Mouse (Mus musculus): ENCODE results near the gene Arhgap24. TPM values are rescaled to one million over a fixed set of nuclear protein-coding genes. Genes with fewer than 3 reads are reported as not detected.

The Arhgap24 gene
- total RNA-seq, 2 experiments from 2014 or later, result 0.17 TPM; not detected in 1

DNA sequence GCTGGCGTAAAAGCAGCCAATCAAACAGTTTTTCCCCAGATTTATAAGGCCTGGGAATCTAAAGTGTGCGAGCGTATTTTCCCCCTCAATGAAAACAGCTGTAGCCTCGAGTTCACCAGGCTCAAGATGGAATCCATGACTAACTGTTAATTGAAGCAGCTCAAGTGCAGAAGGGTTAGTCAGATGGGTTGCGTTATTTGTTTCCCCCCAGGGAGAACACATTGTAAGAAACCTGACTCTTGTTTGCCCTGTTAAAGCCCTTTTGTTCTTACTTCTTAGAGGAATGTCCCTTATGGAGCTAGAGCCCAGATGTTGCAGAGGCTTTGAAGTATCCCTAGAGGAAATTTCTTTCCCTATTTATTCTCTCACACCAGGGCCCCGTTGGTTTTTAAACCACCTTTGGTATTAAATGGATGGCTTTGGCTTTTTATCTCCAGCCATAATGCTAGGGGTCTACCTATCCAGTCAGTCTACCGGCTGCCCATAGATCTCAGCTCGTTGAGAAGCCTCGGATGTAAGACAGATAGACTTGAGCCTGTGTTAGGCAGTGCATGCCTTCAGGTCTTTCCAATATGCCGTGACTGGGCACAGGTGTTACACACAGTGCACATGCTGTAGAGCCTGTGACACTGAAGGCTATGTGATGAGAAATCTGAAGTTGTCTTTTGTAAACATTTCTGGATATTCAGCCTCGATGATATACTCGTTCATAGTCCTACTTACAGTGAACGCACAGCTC lies 184.0 kb downstream of the Arhgap24 start:
- ATAC-seq (replicated peaks; ENCODE audit: low FRiP score, poor library complexity, severe bottlenecking), result no peak

GRCm38 (mm10) chr5:102666886-102667285 lies 185.7 kb downstream of the Arhgap24 start:
- no peak for ATAC-seq (replicated peaks; ENCODE audit: low FRiP score, poor library complexity, severe bottlenecking)

- ATAC-seq (replicated peaks; ENCODE audit: low FRiP score, poor library complexity, severe bottlenecking), result no peak
These were observed 186.8 kb downstream of the Arhgap24 start for GRCm38 (mm10) chr5:102667754-102668575.

- ATAC-seq (replicated peaks; ENCODE audit: low FRiP score, poor library complexity, severe bottlenecking), result no peak
These were observed 189.0 kb downstream of the Arhgap24 start for GRCm38 (mm10) chr5:102670206-102670605.

DNA sequence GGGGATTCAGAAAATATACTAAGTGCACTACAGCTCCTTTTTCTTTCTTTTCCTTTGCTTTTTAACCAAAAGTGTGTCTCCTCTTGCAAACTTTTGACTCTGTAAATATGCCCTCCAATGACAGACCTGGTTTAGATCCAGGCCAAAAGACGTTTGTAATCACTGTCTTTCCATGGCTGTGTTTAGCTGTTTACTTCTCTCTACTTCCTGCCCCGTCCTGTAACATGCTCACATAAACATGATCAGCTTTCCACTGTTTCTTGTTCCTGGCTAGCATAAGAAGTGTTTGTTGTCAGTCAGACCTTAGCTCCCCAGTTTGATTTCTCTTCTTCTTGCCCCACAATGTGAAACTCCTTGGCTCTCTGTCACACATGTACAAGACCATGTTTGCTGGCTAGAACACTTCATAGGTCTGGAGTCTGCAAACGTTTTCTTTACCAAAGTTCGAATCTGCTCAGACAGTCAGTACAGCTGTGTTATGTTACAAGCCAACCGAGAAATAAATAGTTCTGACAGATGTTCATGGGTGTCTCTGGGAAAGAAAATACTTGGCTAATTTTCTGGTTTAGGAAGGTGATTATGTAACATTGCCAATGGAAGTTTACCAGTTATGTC lies 189.6 kb downstream of the Arhgap24 start:
- no peak for ATAC-seq (replicated peaks; ENCODE audit: low FRiP score, poor library complexity, severe bottlenecking)

GRCm38 (mm10) chr5:102675326-102675725 lies 194.1 kb downstream of the Arhgap24 start:
- no peak for ATAC-seq (replicated peaks; ENCODE audit: low FRiP score, poor library complexity, severe bottlenecking)

DNA sequence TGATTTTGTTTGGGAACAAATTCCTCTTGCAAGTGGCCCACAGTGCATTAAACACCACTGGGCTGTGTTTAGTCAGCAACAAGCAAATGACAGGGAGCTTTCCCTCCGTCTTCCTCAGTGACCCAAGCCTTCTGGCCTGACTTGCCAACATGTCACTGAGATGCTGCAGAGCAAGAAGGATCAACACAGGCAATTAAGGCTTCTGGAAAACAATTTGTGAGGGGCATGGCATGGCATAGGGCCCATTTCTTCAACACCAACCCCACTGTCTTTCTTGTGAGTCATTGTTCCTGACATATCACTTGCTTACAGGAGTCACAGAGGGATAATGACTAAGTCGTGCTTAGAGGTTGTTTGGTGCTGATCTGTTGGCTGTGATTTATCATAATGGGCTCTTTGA lies 196.0 kb downstream of the Arhgap24 start:
- ATAC-seq (replicated peaks; ENCODE audit: low FRiP score, poor library complexity, severe bottlenecking), result no peak

GRCm38 (mm10) chr5:102687673-102688072 lies 206.5 kb downstream of the Arhgap24 start:
- ATAC-seq (replicated peaks; ENCODE audit: low FRiP score, poor library complexity, severe bottlenecking), result no peak

DNA sequence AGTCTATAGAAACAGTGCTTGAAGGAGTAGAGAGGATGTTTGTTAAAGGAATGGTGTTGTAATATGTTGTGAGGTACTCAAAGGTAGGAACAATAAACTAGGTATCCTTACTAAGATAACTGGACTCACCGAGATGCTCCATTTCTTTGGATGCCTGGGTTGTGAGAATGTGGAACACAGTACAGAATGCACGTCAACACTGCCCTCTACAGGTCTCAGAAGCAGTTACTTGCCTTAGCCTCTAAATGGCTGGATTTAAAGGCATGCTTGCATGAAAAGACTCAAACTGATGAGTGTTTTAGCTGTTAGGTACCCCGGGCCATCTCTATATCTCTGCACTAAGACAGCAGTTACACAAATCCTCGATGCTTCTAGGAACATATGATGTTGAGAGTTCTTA lies 211.3 kb downstream of the Arhgap24 start:
- ATAC-seq (replicated peaks; ENCODE audit: low FRiP score, poor library complexity, severe bottlenecking), result no peak

DNA sequence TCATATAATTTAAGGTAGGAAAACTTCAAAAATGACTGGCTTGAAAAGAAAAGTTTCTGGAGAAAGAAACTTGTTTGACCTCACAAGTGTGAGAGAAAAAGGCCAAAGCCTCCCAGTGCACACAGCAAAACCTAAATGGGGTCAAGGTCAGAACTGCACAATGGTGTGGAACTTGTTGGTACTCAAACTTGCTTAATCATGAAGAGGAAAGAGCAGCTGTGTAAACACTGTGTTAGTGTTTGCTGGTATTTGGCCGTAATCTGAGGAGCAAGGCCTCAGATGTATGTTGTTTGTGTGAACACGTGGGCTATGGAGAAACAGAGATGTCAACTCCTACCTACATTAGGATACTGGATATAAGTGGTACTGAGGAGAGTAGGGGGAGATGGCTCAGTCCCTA lies 212.0 kb downstream of the Arhgap24 start:
- ATAC-seq (replicated peaks; ENCODE audit: low FRiP score, poor library complexity, severe bottlenecking), result no peak

DNA sequence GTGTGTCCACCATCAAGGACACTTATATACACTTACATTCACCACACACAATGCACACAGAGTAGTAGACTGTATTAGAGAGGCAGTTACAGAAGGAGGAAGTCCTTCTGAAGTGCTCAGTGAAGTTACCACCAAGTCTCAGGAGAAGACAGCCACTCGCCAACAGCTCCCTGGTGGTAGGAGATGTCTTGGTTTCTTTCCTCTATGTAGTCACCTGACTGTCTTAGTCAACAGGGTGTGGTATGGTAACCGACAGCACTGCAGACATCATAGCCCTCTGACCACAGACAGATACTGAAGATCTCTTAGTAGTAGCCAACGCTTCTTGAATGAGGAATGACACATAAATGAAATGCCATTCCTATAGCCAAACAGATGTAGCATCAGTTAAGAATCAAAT lies 212.7 kb downstream of the Arhgap24 start:
- no peak for ATAC-seq (replicated peaks; ENCODE audit: low FRiP score, poor library complexity, severe bottlenecking)

GRCm38 (mm10) chr5:102697784-102698183 lies 216.6 kb downstream of the Arhgap24 start:
- ATAC-seq (replicated peaks; ENCODE audit: low FRiP score, poor library complexity, severe bottlenecking), result no peak

GRCm38 (mm10) chr5:102698396-102698795 lies 217.2 kb downstream of the Arhgap24 start:
- no peak for ATAC-seq (replicated peaks; ENCODE audit: low FRiP score, poor library complexity, severe bottlenecking)

DNA sequence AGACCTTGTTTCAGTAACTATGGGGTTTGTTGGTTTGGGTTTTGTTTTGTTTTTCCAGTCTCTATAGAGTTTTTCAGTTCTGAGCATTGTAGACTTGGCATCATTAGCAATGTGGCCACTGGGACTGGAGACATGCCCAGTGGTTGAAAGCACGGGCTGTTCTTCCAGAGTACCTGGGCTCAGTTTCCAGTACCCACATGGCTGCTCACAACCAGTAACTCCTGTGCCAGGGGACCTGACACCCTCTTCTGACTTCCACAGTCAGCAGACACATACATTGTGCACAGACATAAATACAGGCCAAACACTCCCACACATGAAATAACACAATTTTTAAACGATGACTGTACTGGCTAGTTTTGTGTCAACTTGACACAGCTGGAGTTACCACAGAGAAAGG lies 217.7 kb downstream of the Arhgap24 start:
- ATAC-seq (replicated peaks; ENCODE audit: low FRiP score, poor library complexity, severe bottlenecking), result no peak

DNA sequence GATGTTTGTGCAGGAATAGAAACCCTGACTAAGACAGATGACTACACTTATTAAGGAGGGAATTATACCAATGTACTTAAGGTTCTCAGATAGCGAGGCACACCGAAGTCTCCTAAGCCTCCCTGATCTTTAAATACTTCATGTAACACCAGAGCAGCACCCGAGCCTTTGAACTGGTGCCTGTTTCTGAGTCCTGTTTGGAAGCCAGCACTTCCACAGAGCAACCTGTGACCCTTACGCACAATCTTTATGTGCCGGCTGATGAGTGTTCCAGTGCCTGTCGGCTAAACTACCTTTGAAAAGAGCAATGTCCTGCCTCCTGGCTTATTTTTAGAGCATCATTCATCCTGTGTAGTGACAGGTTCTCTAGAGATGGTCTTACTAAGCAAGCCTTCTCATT lies 221.4 kb downstream of the Arhgap24 start:
- no peak for ATAC-seq (replicated peaks; ENCODE audit: low FRiP score, poor library complexity, severe bottlenecking)

DNA sequence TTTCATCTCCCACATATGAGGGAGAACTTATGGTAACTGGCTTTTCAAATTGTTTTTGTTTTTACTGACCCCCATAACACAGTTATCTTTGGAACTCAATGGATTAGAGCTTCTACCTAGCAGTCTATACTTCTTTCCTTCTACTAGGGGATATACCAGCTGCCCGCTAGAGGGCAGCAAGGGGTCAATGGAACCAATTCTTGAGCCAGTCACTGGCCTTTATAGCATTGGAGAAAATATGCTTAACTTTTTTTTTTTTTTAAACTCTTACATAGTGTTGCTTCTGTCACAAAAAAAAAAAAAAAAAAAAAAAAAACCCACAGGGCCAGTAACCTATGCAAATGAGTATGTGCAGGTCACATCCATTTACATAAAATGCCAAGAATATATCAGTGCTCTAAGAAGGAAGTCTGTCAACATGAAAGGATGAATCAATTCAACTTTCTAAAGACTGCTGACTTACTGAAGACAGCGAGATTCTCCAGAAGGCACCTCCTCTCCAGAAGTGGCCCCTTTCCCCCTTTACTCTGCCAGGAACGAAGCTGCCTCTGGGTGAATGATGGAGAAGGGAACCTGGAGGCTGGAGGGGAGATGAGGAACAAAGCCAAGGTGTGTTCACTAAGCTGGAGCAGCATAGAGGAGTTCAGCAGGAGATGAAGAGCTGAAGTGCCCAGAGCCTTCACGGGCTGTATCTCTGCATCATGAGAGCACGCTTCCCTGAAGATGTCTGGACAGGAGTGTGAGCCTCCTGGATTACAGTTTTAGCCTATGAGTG lies 222.3 kb downstream of the Arhgap24 start:
- no peak for ATAC-seq (replicated peaks; ENCODE audit: low FRiP score, poor library complexity, severe bottlenecking)

GRCm38 (mm10) chr5:102705170-102705569 lies 224.0 kb downstream of the Arhgap24 start:
- no peak for ATAC-seq (replicated peaks; ENCODE audit: low FRiP score, poor library complexity, severe bottlenecking)

DNA sequence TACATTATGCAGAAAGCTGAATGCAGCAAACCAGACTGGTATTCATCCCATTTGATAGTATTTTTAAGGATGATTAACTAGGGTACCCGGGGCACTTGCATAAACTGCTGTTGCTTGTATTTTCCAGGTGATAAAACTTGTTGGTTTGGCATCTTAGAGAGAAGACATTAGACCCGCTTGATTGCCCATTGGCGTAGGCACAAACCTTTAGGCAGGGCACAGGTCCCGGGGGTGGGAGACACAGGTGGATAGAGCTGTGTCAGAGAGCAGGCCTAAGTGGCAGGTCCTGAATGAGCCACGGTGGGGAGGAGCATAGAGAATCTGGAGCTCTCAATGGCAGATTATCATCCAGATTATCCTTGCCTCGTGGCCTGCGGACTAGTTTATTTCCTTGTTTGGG lies 229.1 kb downstream of the Arhgap24 start:
- no peak for ATAC-seq (replicated peaks; ENCODE audit: low FRiP score, poor library complexity, severe bottlenecking)

GRCm38 (mm10) chr5:102719368-102719972 lies 238.3 kb downstream of the Arhgap24 start:
- no peak for ATAC-seq (replicated peaks; ENCODE audit: low FRiP score, poor library complexity, severe bottlenecking)

GRCm38 (mm10) chr5:102723558-102723957 lies 242.4 kb downstream of the Arhgap24 start:
- ATAC-seq (replicated peaks; ENCODE audit: low FRiP score, poor library complexity, severe bottlenecking), result no peak

Data from erythroblast, adult 5-6 weeks (primary cell).